Mouse (Mus musculus) G1E (cell line): Measurements from ENCODE around the gene Fgd2. TPM values are rescaled to one million over a fixed set of nuclear protein-coding genes. Genes with fewer than 3 reads are reported as not detected.

ENCODE experiments used
- ATAC-seq: 2 replicates; pipeline ENCODE4 v1.8.0; 2016; ENCODE audit warnings: mild to moderate bottlenecking; ENCODE audit not compliant: insufficient number of reproducible peaks, poor library complexity, low FRiP score, severe bottlenecking; ENCODE audit errors: extremely low read depth
- DNase-seq: peaks from one replicate; pipeline ENCODE4 v3.0.0; 2012; ENCODE audit warnings: low spot score
- H3K27me3 ChIP-seq: 2 replicates; pipeline ENCODE4 v1.6.1; 2012; ENCODE audit warnings: mild to moderate bottlenecking, low read length, inconsistent platforms; ENCODE audit not compliant: insufficient read depth
- H3K36me3 ChIP-seq: replicated peaks from 2 replicates; pipeline ENCODE3; 2012; ENCODE audit warnings: mild to moderate bottlenecking, inconsistent platforms
- H3K4me1 ChIP-seq: 2 replicates; pipeline ENCODE4 v1.6.1; 2012; ENCODE audit warnings: low read depth, low read length, inconsistent platforms, mixed read lengths; ENCODE audit not compliant: insufficient read depth
- H3K4me3 ChIP-seq: 2 replicates; pipeline ENCODE4 v1.5.1; 2012; ENCODE audit warnings: low read depth, mild to moderate bottlenecking, inconsistent platforms, low read length, moderate library complexity, mixed read lengths
- H3K9me3 ChIP-seq: replicated peaks from 2 replicates; pipeline ENCODE4 v1.6.1; 2012; ENCODE audit warnings: inconsistent platforms
- CTCF ChIP-seq: IDR thresholded peaks from 2 replicates; pipeline ENCODE4 v1.5.1; 2012; ENCODE audit warnings: low read depth, low read length, inconsistent platforms, mixed read lengths
- GATA1 ChIP-seq: IDR thresholded peaks from 2 replicates; pipeline ENCODE4 v1.6.1; 2012; ENCODE audit warnings: borderline replicate concordance, low read length, inconsistent platforms, mixed read lengths
- GATA2 ChIP-seq: IDR thresholded peaks from 2 replicates; pipeline ENCODE4 v1.6.1; 2012; ENCODE audit warnings: low read depth, low read length, inconsistent platforms, borderline replicate concordance
- POLR2AphosphoS5 ChIP-seq: IDR thresholded peaks from 2 replicates; pipeline ENCODE4 v1.6.1; 2012; ENCODE audit warnings: low read depth, low read length, inconsistent platforms; ENCODE audit not compliant: insufficient replicate concordance
- TAL1 ChIP-seq: conservative IDR thresholded peaks from 2 replicates; pipeline ENCODE4 v1.6.1; 2012; ENCODE audit warnings: low read depth, low read length, inconsistent platforms, mixed read lengths
- polyA plus RNA-seq: library from polyadenylated mRNA; stranded (reverse); fragments of >175 nt; gene quantifications from 2 replicates; pipeline ENCODE4 v1.2.3, GENCODE M21; 2012
- total RNA-seq, 2 experiments: library from RNA; stranded (forward) in 1 of 2; stranded (reverse) in 1 of 2; fragments of 200-1000 nt in 1 of 2; fragments of >200 nt in 1 of 2; fragmentation: Nextera tagmentation in 1 of 2; gene quantifications; 2 replicates each; pipeline ENCODE4 v1.2.3; 2014 to 2017

The Fgd2 gene
- total and polyA plus RNA-seq, 3 experiments = 0.22 to 0.60 TPM; not detected in 1

GRCm38 (mm10) chr17:29416757-29417156, 56.0 kb downstream of the Fgd2 start:
- peaks cover 7% of the 10 kb centered on the region; the same call in 1 of the 2 replicates for H3K27me3 ChIP-seq
- ATAC-seq = no peak
- DNase-seq = no peak
- peaks cover 42% of the 10 kb centered on the region for H3K4me1 ChIP-seq
- TF ChIP-seq POLR2AphosphoS5 (no peak), TAL1 (no peak), CTCF (no peak), GATA2 (no peak), GATA1 (no peak)
- H3K36me3 ChIP-seq = no peaks in the 10 kb centered on the region
- H3K4me3 ChIP-seq = no peak overlapping the region
- no peaks in the 10 kb centered on the region for H3K9me3 ChIP-seq

GRCm38 (mm10) chr17:29418758-29419380, 58.2 kb downstream of the Fgd2 start:
- H3K4me1 ChIP-seq = peaks cover 38% of the 10 kb centered on the region
- H3K27me3 ChIP-seq = peaks cover 7% of the 10 kb centered on the region; the same call in 1 of the 2 replicates

GRCm38 (mm10) chr17:29419976-29420739, 59.4 kb downstream of the Fgd2 start:
- Histone ChIP-seq H3K27me3 (peaks cover 7% of the 10 kb centered on the region; the same call in 1 of the 2 replicates), H3K36me3 (no peaks in the 10 kb centered on the region), H3K4me1 (peaks cover 39% of the 10 kb centered on the region), H3K9me3 (no peaks in the 10 kb centered on the region), H3K4me3 (no peak overlapping the region)
- ATAC-seq (no peak), DNase-seq (no peak)
- 0 out of 2 replicates have a peak, but pooled peaks have one; percentile 31 for TF ChIP-seq TAL1
- TF ChIP-seq GATA1 = no peak
- TF ChIP-seq POLR2AphosphoS5 = no peak

More at GRCm38 (mm10) chr17:29418758-29419380, 58.2 kb downstream of the Fgd2 start:
- no peak for DNase-seq
- Histone ChIP-seq H3K36me3 (no peaks in the 10 kb centered on the region), H3K4me3 (no peak overlapping the region), H3K9me3 (no peaks in the 10 kb centered on the region)
- ATAC-seq = no peak
- TF ChIP-seq TAL1 (no peak), GATA2 (no peak)

- H3K4me1 ChIP-seq = peaks cover 36% of the 10 kb centered on the region
- no peaks in the 10 kb centered on the region for H3K9me3 ChIP-seq
- DNase-seq (no peak), ATAC-seq (no peak)
- TF ChIP-seq GATA2 (no peak), POLR2AphosphoS5 (no peak), GATA1 (no peak), TAL1 (no peak), CTCF (no peak)
- no peak overlapping the region for H3K4me3 ChIP-seq
- H3K36me3 ChIP-seq = no peaks in the 10 kb centered on the region
- no peaks in the 10 kb centered on the region for H3K27me3 ChIP-seq
Observed at GRCm38 (mm10) chr17:29421319-29421718, 60.6 kb downstream of the Fgd2 start.

- H3K9me3 ChIP-seq = no peaks in the 10 kb centered on the region
- no peak for TF ChIP-seq TAL1
- TF ChIP-seq GATA2 = no peak
- no peak for TF ChIP-seq POLR2AphosphoS5
- no peak for TF ChIP-seq GATA1
- TF ChIP-seq CTCF = no peak
- no peak overlapping the region for H3K4me3 ChIP-seq
- no peaks in the 10 kb centered on the region for H3K27me3 ChIP-seq
- no peak for ATAC-seq
- no peaks in the 10 kb centered on the region for H3K36me3 ChIP-seq
- peaks cover 29% of the 10 kb centered on the region for H3K4me1 ChIP-seq
- DNase-seq = no peak
Observed at GRCm38 (mm10) chr17:29422337-29422736, 61.6 kb downstream of the Fgd2 start.

- H3K4me3 ChIP-seq = no peak overlapping the region
- peaks cover 35% of the 10 kb centered on the region for H3K4me1 ChIP-seq
- H3K27me3 ChIP-seq = no peaks in the 10 kb centered on the region
- no peaks in the 10 kb centered on the region for H3K9me3 ChIP-seq
- H3K36me3 ChIP-seq = no peaks in the 10 kb centered on the region
- TF ChIP-seq GATA1 = no peak
- TF ChIP-seq POLR2AphosphoS5 = no peak
- no peak for TF ChIP-seq CTCF
- no peak for TF ChIP-seq TAL1
- no peak for TF ChIP-seq GATA2
- DNase-seq = no peak
- ATAC-seq = no peak
Observed at GRCm38 (mm10) chr17:29422912-29423504, 62.3 kb downstream of the Fgd2 start.
